Mouse (Mus musculus) embryonic fibroblast, embryonic 13.5 days (primary cell): ENCODE data around the gene Asb5.

Source experiments
- CTCF ChIP-seq: IDR thresholded peaks from 2 replicates; pipeline ENCODE4 v1.5.1; 2011; ENCODE audit warnings: mild to moderate bottlenecking, control low read depth, low read length, moderate library complexity, borderline replicate concordance; ENCODE audit not compliant: insufficient read depth
- POLR2A ChIP-seq: IDR thresholded peaks from 2 replicates; pipeline ENCODE4 v1.6.1; 2011; ENCODE audit warnings: low read depth, mild to moderate bottlenecking, control low read depth, low read length, moderate library complexity

DNA sequence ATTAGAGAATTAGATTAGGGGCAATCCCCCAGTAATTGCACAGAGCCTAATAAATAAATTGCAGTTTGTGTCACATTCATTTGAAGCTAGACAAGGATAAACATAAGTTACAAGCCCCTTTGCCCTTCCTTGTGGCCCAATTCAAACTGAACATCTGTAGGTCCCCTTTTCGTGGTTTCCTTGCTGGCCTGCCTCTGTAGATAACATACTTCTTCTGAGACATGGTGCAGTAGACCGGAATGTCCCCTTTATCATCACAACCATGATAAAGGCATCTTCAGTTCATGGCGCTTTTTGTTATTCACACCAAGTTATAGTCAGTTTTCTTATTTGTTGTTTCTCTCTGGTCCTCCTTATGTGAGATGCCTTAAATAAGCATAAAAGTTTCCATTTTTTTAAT is 17.6 kb upstream of the Asb5 start:
- no peak for TF ChIP-seq POLR2A
- TF ChIP-seq CTCF: no peak
